Mouse (Mus musculus): ENCODE measurements around the gene Larp1b.

GRCm38 (mm10) chr3:41043756-41044354, 94.2 kb downstream of the Larp1b start:
- TF ChIP-seq CTCF (IDR thresholded peaks at IDR 0.05; ENCODE audit: control insufficient read depth, insufficient read depth, insufficient replicate concordance, low read depth, low read length) (no peak), POLR2A (IDR thresholded peaks at IDR 0.05; ENCODE audit: control insufficient read depth, low read depth, low read length) (no peak)
